In the genomic region with DNA sequence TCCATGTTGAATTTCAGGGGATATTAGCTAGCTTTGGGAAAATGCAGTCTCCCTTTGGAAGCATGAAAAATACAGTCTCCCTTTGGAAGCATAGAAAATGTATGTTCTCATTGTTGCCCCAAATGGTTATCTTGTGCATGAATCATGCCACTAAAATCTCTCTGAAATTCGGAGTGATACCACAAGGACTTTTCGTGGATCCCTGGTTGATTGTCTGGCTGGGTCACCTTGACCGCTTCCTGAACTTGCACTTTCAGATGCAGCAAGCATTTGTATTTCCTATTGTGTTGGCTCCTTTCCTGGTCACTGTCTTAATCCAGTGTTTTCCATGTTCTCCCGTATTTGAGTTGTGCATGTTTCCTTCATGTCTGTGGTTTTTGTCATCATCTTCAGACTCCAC, we compare ENCODE assay signal across 26 mouse cellular contexts.
A peak's percentile ranks its signal among the peaks of the same experiment; 100 is the strongest.
DNase-seq lines count a peak whose midpoint lies in the region; ATAC-seq and TF ChIP-seq lines count a peak whose summit lies in the region.
"Had no signal": no experiment of that assay in that cellular context is flagged by ENCODE, and none has a peak within 500 bp of the region (broad histone marks: within the 10 kb centered on the region; RNA-seq: fewer than 3 reads in every experiment).

No protein-coding gene starts in this region.

- H3K36me3 ChIP-seq in midbrain, embryonic 13.5 days, result no peaks in the 10 kb centered on the region
- no peaks in the 10 kb centered on the region for H3K36me3 ChIP-seq in heart, embryonic 11.5 days (ENCODE audit: control insufficient read depth, insufficient read depth, low read length)
- no peaks in the 10 kb centered on the region for H3K36me3 ChIP-seq in lung, postnatal 0 days (ENCODE audit: insufficient read depth, low read length)
- H3K36me3 ChIP-seq: heart, embryonic 12.5 days; heart, embryonic 15.5 days; hindbrain, embryonic 10.5 days; hindbrain, embryonic 13.5 days; intestine, embryonic 15.5 days had no signal

- H3K9me3 ChIP-seq in midbrain, embryonic 13.5 days, result no peaks in the 10 kb centered on the region
- H3K9me3 ChIP-seq in heart, embryonic 11.5 days (replicated peaks; ENCODE audit: control insufficient read depth, low read length), result no peaks in the 10 kb centered on the region
- H3K9me3 ChIP-seq in lung, postnatal 0 days (ENCODE audit: low read length), result no peaks in the 10 kb centered on the region
- H3K9me3 ChIP-seq: heart, embryonic 12.5 days; heart, embryonic 15.5 days; hindbrain, embryonic 10.5 days; hindbrain, embryonic 13.5 days; intestine, embryonic 15.5 days had no signal

- ATAC-seq in midbrain, embryonic 13.5 days, result no peak
- ATAC-seq in heart, embryonic 11.5 days (replicated peaks; ENCODE audit: insufficient number of reproducible peaks, low FRiP score, low TSS enrichment), result no peak
- no peak for ATAC-seq in lung, postnatal 0 days
- ATAC-seq: CD4-positive, CD25-positive, alpha-beta regulatory T cell, adult 4 months; forebrain, embryonic 14.5 days; forebrain, postnatal 0 days; hindbrain, embryonic 16.5 days; intestine, embryonic 15.5 days; Patski had no signal

- WGBS in midbrain, embryonic 13.5 days, result 85% methylated on average over 4 of the region's 4 CpGs
- 74% methylated on average over 4 of the region's 4 CpGs for WGBS in heart, embryonic 11.5 days (ENCODE audit: insufficient replicate concordance)
- 65% methylated on average over 4 of the region's 4 CpGs for WGBS in lung, postnatal 0 days

- no peak for TF ChIP-seq CTCF in lung, postnatal 0 days (IDR thresholded peaks at IDR 0.05)

- no peak overlapping the region for H3K4me2 ChIP-seq in midbrain, embryonic 13.5 days (replicated peaks)
- H3K4me2 ChIP-seq in heart, embryonic 11.5 days, result no peak overlapping the region
- no peak overlapping the region for H3K4me2 ChIP-seq in lung, postnatal 0 days (replicated peaks; ENCODE audit: low read depth, low read length)
- H3K4me2 ChIP-seq: heart, embryonic 12.5 days; heart, embryonic 15.5 days; hindbrain, embryonic 13.5 days; intestine, embryonic 15.5 days had no signal

- DNase-seq in ovary, adult 18-20 months (ENCODE audit: low spot score), result peak; percentile 48
- DNase-seq in ovary, postnatal 10 days (ENCODE audit: low spot score), result no peak
- DNase-seq in adrenal gland, adult 8-10 months, result peak; percentile 76
- DNase-seq in adrenal gland, postnatal 25 days, result peak; percentile 26
- DNase-seq in lung, postnatal 0 days (ENCODE audit: low spot score), result no peak
- DNase-seq: cerebellum, adult 18-20 months; cerebellum, adult 9-10 months; cerebellum, postnatal 14 days; forebrain, postnatal 0 days; gastrocnemius, adult 2 months; gastrocnemius, postnatal 14 days; heart, adult 11 months; heart, postnatal 10 days; heart, postnatal 36 days; kidney, adult 11 months had no signal

- H3K27me3 ChIP-seq in midbrain, embryonic 13.5 days, result no peaks in the 10 kb centered on the region
- no peaks in the 10 kb centered on the region for H3K27me3 ChIP-seq in heart, embryonic 11.5 days (ENCODE audit: control insufficient read depth, insufficient read depth, low read length)
- H3K27me3 ChIP-seq in lung, postnatal 0 days (replicated peaks; ENCODE audit: insufficient read depth, low read length), result no peaks in the 10 kb centered on the region
- H3K27me3 ChIP-seq: heart, embryonic 12.5 days; heart, embryonic 15.5 days; hindbrain, embryonic 13.5 days; intestine, embryonic 15.5 days; Patski had no signal

- no peak for TF ChIP-seq EP300 in lung, postnatal 0 days (IDR thresholded peaks at IDR 0.05)

- H3K9ac ChIP-seq in midbrain, embryonic 13.5 days (replicated peaks), result no peak overlapping the region
- H3K9ac ChIP-seq in heart, embryonic 11.5 days (ENCODE audit: low read depth, low read length), result no peak overlapping the region
- no peak overlapping the region for H3K9ac ChIP-seq in lung, postnatal 0 days (replicated peaks; ENCODE audit: low read depth)
- H3K9ac ChIP-seq: forebrain, postnatal 0 days; heart, embryonic 12.5 days; heart, embryonic 15.5 days; hindbrain, embryonic 13.5 days; intestine, embryonic 15.5 days had no signal

- H3K4me1 ChIP-seq in midbrain, embryonic 13.5 days (replicated peaks), result no peaks in the 10 kb centered on the region
- H3K4me1 ChIP-seq in heart, embryonic 11.5 days (ENCODE audit: control insufficient read depth, insufficient read depth, low read length), result no peaks in the 10 kb centered on the region
- no peaks in the 10 kb centered on the region for H3K4me1 ChIP-seq in lung, postnatal 0 days (ENCODE audit: insufficient read depth, low read depth, low read length)
- H3K4me1 ChIP-seq: heart, embryonic 12.5 days; heart, embryonic 15.5 days; hindbrain, embryonic 10.5 days; hindbrain, embryonic 13.5 days; intestine, embryonic 15.5 days had no signal

- no peak overlapping the region for H3K4me3 ChIP-seq in midbrain, embryonic 13.5 days (replicated peaks)
- no peak overlapping the region for H3K4me3 ChIP-seq in heart, embryonic 11.5 days (ENCODE audit: low read depth, low read length)
- no peak overlapping the region for H3K4me3 ChIP-seq in lung, postnatal 0 days (ENCODE audit: low read depth, low read length)
- H3K4me3 ChIP-seq: gastrocnemius, adult 2 months; heart, embryonic 12.5 days; heart, embryonic 15.5 days; hindbrain, embryonic 10.5 days; hindbrain, embryonic 13.5 days; intestine, embryonic 15.5 days had no signal

- H3K27ac ChIP-seq in midbrain, embryonic 13.5 days, result no peak overlapping the region
- no peak overlapping the region for H3K27ac ChIP-seq in heart, embryonic 11.5 days (ENCODE audit: low read depth, low read length)
- H3K27ac ChIP-seq in lung, postnatal 0 days (ENCODE audit: low read length), result no peak overlapping the region
- H3K27ac ChIP-seq: gastrocnemius, adult 2 months; heart, embryonic 15.5 days; hindbrain, embryonic 10.5 days; hindbrain, embryonic 13.5 days; intestine, embryonic 15.5 days had no signal

Comparison
In these comparisons a context has a peak if more than half of its experiments do, and no peak if none do; other contexts are left out.
1. DNase-seq: peak in ovary, adult 18-20 months (single experiment), adrenal gland, adult 8-10 months (single experiment) and adrenal gland, postnatal 25 days (single experiment); none in ovary, postnatal 10 days (single experiment) and lung, postnatal 0 days (single experiment).